Mouse (Mus musculus): Measurements from ENCODE around the gene Faf2. TPM values are rescaled to one million over a fixed set of nuclear protein-coding genes. Genes with fewer than 3 reads are reported as not detected.

Gene Faf2
- total and polyA plus RNA-seq, 3 experiments, result 40.8 to 51.7 (median 43.7) TPM

GRCm38 (mm10) chr13:54695479-54696230 lies 74.1 kb downstream of the Faf2 start:
- Histone ChIP-seq H3K27me3 (replicated peaks) (peaks cover 17% of the 10 kb centered on the region), H3K9ac (ENCODE audit: insufficient read depth, low read depth) (no peak overlapping the region), H3K4me3 (replicated peaks in 1 of 3; ENCODE audit: low read depth in 2 of 3, low read length in 2 of 3, poor library complexity in 1 of 3) (no peak overlapping the region), H3K36me3 (replicated peaks in 1 of 2; ENCODE audit: control insufficient read depth in 1 of 2, insufficient read depth in 1 of 2, low read length in 1 of 2) (peaks cover 0 to 3% of the 10 kb centered on the region in 2 experiments), H3K4me2 (ENCODE audit: insufficient read depth, low read depth, poor library complexity, severe bottlenecking) (no peak overlapping the region), H3K79me2 (replicated peaks; ENCODE audit: control insufficient read depth, extremely low read depth, insufficient read depth, poor library complexity, severe bottlenecking) (peaks cover 11% of the 10 kb centered on the region), H3K27ac (ENCODE audit: insufficient read depth, low read depth) (no peak overlapping the region), H3K9me3 (replicated peaks; ENCODE audit: low read length) (no peaks in the 10 kb centered on the region), H3K4me1 (ENCODE audit: control insufficient read depth in 1 of 2, insufficient read depth in 2 of 2) (peaks cover 12 to 28% of the 10 kb centered on the region in 2 experiments)
- dilution Hi-C loops (cut with MboI; ENCODE audit: extremely low pct_ligation_motif_present, extremely low pct_unique_long_range_greater_than_20kb, low sequenced_read_pairs), result no loop called here
- no peak for DNase-seq (ENCODE audit: extremely low read depth)
- TF ChIP-seq BHLHE40 (IDR thresholded peaks at IDR 0.05; ENCODE audit: low read depth, low read length) (no peak), CTCF (conservative IDR thresholded peaks at IDR 0.05 in 1 of 2, IDR thresholded peaks at IDR 0.05 in 1 of 2; ENCODE audit: low read depth in 2 of 2, low read length in 2 of 2) (no peak), NELFE (IDR thresholded peaks at IDR 0.05; ENCODE audit: low read depth, low read length) (no peak), IRF4 (IDR thresholded peaks at IDR 0.05; ENCODE audit: low read depth, low read length) (no peak), ELF1 (IDR thresholded peaks at IDR 0.05; ENCODE audit: low read depth, low read length) (no peak), MAX (IDR thresholded peaks at IDR 0.05; ENCODE audit: low read length) (no peak), RCOR1 (conservative IDR thresholded peaks at IDR 0.05; ENCODE audit: low read depth, low read length) (no peak), POLR2A (IDR thresholded peaks at IDR 0.05; ENCODE audit: low read depth, low read length) (no peak), SMC3 (IDR thresholded peaks at IDR 0.05; ENCODE audit: low read depth, low read length) (no peak), ETS1 (conservative IDR thresholded peaks at IDR 0.05; ENCODE audit: low read depth, low read length) (no peak), UBTF (IDR thresholded peaks at IDR 0.05; ENCODE audit: low read depth, low read length) (no peak), MXI1 (IDR thresholded peaks at IDR 0.05; ENCODE audit: low read depth, low read length) (no peak), ZMIZ1 (IDR thresholded peaks at IDR 0.05; ENCODE audit: low read depth, low read length) (no peak), TBP (conservative IDR thresholded peaks at IDR 0.05; ENCODE audit: low read depth, low read length) (no peak), ZC3H11A (IDR thresholded peaks at IDR 0.05; ENCODE audit: low read depth, low read length) (no peak), KAT2A (IDR thresholded peaks at IDR 0.05; ENCODE audit: insufficient replicate concordance, low read length) (no peak), JUN (IDR thresholded peaks at IDR 0.05; ENCODE audit: insufficient read depth, low read depth, low read length) (no peak), RAD21 (IDR thresholded peaks at IDR 0.05; ENCODE audit: low read depth, low read length) (no peak)
- in situ Hi-C loops (cut with MboI; ENCODE audit: low pct_ligation_motif_present, low pct_unique_long_range_greater_than_20kb, low sequenced_read_pairs), result no loop called here

GRCm38 (mm10) chr13:54701243-54701642 lies 79.7 kb downstream of the Faf2 start, which contains the start of gene Cdhr2:
Gene Cdhr2, plus strand, starts transcription at chr13:54701461.
- H3K4me3 ChIP-seq (replicated peaks in 1 of 3; ENCODE audit: low read depth in 2 of 3, low read length in 2 of 3, poor library complexity in 1 of 3), result no peak within 1 kb of the TSS
- peaks cover 0 to 8% of the 10 kb centered on the region in 2 experiments; a peak in 2 of 4 replicates for H3K4me1 ChIP-seq (ENCODE audit: control insufficient read depth in 1 of 2, insufficient read depth in 2 of 2)
- H3K27ac ChIP-seq (ENCODE audit: insufficient read depth, low read depth), result no peak within 1 kb of the TSS
- no peak within 1 kb of the TSS for H3K4me2 ChIP-seq (ENCODE audit: insufficient read depth, low read depth, poor library complexity, severe bottlenecking)
- H3K9ac ChIP-seq (ENCODE audit: insufficient read depth, low read depth), result no peak within 1 kb of the TSS
- no peaks in the 10 kb centered on the region for H3K9me3 ChIP-seq (replicated peaks; ENCODE audit: low read length)
- no peak for TF ChIP-seq JUN (IDR thresholded peaks at IDR 0.05; ENCODE audit: insufficient read depth, low read depth, low read length)
- no peak for TF ChIP-seq GABPA (IDR thresholded peaks at IDR 0.05; ENCODE audit: insufficient replicate concordance, low read depth, low read length)
- TF ChIP-seq TBP (conservative IDR thresholded peaks at IDR 0.05; ENCODE audit: low read depth, low read length), result no peak
- TF ChIP-seq MYC (IDR thresholded peaks at IDR 0.05; ENCODE audit: low read depth, low read length), result no peak
- no peak for TF ChIP-seq TCF12 (IDR thresholded peaks at IDR 0.05; ENCODE audit: low read depth, low read length)
- TF ChIP-seq ZMIZ1 (IDR thresholded peaks at IDR 0.05; ENCODE audit: low read depth, low read length), result no peak
- H3K36me3 ChIP-seq (replicated peaks in 1 of 2; ENCODE audit: control insufficient read depth in 1 of 2, insufficient read depth in 1 of 2, low read length in 1 of 2), result no peaks in the 10 kb centered on the region
- dilution Hi-C loops (cut with MboI; ENCODE audit: extremely low pct_ligation_motif_present, extremely low pct_unique_long_range_greater_than_20kb, low sequenced_read_pairs), result no loop called here
- no peak for DNase-seq (ENCODE audit: extremely low read depth)
- in situ Hi-C loops (cut with MboI; ENCODE audit: low pct_ligation_motif_present, low pct_unique_long_range_greater_than_20kb, low sequenced_read_pairs), result no loop called here
- H3K27me3 ChIP-seq (replicated peaks), result peaks cover 49% of the 10 kb centered on the region
- no peaks in the 10 kb centered on the region for H3K79me2 ChIP-seq (replicated peaks; ENCODE audit: control insufficient read depth, extremely low read depth, insufficient read depth, poor library complexity, severe bottlenecking)

Measured in CH12.LX (cell line).